Mouse (Mus musculus) megakaryocyte, embryonic 14.5 days (primary cell): ENCODE measurements around the gene Exosc8. TPM values are rescaled to one million over a fixed set of nuclear protein-coding genes. Genes with fewer than 3 reads are reported as not detected.
A peak's percentile ranks its signal among the peaks of the same experiment; 100 is the strongest.

ENCODE experiments used
- H3K27me3 ChIP-seq: replicated peaks from 2 replicates; pipeline ENCODE3; 2012; ENCODE audit warnings: inconsistent platforms
- H3K36me3 ChIP-seq: replicated peaks from 2 replicates; pipeline ENCODE3; 2012; ENCODE audit warnings: low read length, inconsistent platforms, mixed read lengths
- H3K4me1 ChIP-seq: 2 replicates; pipeline ENCODE4 v1.6.1; 2012; ENCODE audit warnings: inconsistent platforms
- H3K4me3 ChIP-seq: replicated peaks from 2 replicates; pipeline ENCODE3; 2012; ENCODE audit warnings: moderate library complexity, mild to moderate bottlenecking, inconsistent platforms
- H3K9me3 ChIP-seq: 2 replicates; pipeline ENCODE4 v1.6.1; 2012; ENCODE audit warnings: inconsistent platforms
- FLI1 ChIP-seq: IDR thresholded peaks from 2 replicates; pipeline ENCODE4 v1.6.1; 2012; ENCODE audit warnings: low read length, inconsistent platforms, mixed read lengths
- GATA1 ChIP-seq: IDR thresholded peaks from 3 replicates; pipeline ENCODE4 v1.6.1; 2012; ENCODE audit warnings: mixed read lengths, low read length, inconsistent platforms, borderline replicate concordance
- polyA plus RNA-seq: library from polyadenylated mRNA; stranded (reverse); fragments of >175 nt; gene quantifications from 2 replicates; pipeline ENCODE4 v1.2.3, GENCODE M21; 2012; ENCODE audit warnings: low replicate concordance; ENCODE audit not compliant: insufficient read depth

The Exosc8 gene
- polyA plus RNA-seq, 1 experiment: 33.9 TPM

DNA sequence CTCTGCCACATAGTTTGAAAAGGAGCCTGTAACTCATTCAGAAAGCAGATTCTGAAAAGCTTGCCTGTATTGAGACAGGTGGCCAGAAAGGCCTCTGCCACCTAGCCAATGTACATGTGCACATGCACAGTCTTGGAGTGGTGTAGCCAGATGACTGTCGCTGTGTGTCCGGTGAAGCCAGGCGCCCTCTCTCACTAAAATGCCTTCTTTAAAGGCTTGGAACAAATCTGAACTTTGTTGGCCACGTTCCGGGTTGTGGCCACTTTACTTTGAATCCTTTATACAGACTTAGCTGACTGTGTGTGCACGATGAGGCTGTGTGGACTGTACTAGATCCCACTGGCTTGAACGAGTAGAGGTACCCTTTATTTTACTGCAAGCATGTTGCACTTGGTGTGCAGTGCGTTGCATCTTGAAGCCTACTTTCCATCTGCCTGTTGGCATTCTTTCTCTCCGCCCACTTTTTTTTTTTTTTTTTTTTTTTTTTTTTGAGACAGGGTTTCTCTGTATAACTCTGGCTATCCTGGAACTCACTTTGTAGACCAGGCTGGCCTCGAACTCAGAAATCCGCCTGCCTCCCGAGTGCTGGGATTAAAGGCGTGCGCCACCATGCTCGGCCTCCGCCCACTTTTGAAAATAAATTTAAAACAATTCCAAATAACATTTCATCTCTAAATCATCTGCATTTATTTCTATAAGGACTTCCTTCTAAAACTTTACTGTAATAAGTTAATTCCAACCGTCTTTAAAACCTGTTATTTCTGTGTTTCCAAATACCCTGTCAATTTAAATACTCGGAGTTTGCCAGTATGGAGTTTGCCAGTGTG lies 1.1 kb upstream of the Exosc8 start:
- H3K27me3 ChIP-seq: no peaks in the 10 kb centered on the region
- TF ChIP-seq FLI1: no peak
- TF ChIP-seq GATA1: no peak
- H3K4me3 ChIP-seq: peak overlapping the region; percentile 96
- H3K9me3 ChIP-seq: no peaks in the 10 kb centered on the region
- H3K36me3 ChIP-seq: peaks cover 59% of the 10 kb centered on the region
- H3K4me1 ChIP-seq: peaks cover 46% of the 10 kb centered on the region

DNA sequence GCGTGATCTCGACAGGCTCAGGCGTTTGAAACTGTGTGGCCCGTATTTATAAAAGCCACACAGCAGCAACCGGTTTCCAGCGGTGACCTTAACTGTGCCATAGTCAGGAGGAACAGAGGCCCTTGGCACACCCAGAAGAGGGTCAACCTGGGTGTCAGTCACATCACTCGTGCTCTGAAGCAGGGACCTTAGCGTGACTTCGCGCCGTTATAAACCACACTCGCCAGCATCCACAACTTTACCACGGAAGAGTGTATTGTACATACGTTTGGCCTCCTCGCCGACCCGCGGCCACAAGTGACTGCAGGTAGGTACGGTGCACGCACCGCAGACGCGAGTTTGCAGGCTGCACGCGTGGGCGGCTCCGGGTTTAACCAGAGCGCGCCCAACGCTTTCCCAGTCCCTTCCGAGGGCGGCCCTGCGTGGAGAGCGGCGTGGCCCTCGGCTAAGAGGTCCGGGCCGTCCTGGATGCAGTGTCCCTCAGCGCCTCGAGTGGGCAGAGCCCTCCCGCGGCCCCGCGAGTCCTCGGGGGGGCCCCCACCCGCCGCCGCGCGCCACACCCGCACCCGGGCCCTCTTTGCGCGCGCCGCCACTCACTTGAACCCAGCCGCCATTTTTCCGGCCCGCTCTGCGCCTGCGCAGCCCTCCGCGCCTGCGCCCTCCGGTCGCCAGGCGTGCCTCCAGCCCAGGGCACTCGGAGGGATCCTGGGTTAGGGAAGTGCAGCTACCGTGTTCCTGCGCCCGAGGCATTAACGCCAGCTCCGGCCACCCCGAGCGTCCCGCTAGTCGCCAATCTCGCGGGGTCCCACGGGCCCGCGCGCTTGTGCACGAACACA lies 564 bp downstream of the Exosc8 start:
- TF ChIP-seq GATA1 (no peak), FLI1 (no peak)
- H3K36me3 ChIP-seq: peaks cover 63% of the 10 kb centered on the region
- peaks cover 46% of the 10 kb centered on the region for H3K4me1 ChIP-seq

DNA sequence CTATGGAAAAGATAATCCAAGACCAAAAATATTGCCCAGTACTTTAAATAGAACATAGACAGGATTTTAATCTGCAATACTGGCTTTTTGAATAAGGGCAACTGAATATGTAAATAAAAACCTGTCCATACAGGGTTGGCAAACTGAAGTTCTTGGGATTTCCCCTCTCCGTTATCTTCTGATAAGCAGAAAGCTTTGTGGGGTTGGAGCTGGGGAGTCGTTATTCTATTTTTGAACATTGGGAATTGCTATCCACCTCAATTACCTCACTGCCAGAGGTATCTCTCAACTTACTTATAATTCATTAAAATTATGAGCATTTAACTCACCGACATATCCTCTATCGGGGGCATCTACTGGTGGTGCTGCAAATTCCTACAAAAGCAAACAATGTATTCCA lies 2.8 kb downstream of the Exosc8 start:
- H3K36me3 ChIP-seq: peaks cover 63% of the 10 kb centered on the region
- TF ChIP-seq GATA1 (no peak), FLI1 (no peak)
- peaks cover 39% of the 10 kb centered on the region for H3K4me1 ChIP-seq
- H3K4me3 ChIP-seq: no peak overlapping the region
- H3K9me3 ChIP-seq: no peaks in the 10 kb centered on the region
- H3K27me3 ChIP-seq: no peaks in the 10 kb centered on the region

More for the DNA sequence above, 564 bp downstream of the Exosc8 start:
- H3K9me3 ChIP-seq: no peaks in the 10 kb centered on the region
- peak overlapping the region; percentile 96 for H3K4me3 ChIP-seq
- no peaks in the 10 kb centered on the region for H3K27me3 ChIP-seq

DNA sequence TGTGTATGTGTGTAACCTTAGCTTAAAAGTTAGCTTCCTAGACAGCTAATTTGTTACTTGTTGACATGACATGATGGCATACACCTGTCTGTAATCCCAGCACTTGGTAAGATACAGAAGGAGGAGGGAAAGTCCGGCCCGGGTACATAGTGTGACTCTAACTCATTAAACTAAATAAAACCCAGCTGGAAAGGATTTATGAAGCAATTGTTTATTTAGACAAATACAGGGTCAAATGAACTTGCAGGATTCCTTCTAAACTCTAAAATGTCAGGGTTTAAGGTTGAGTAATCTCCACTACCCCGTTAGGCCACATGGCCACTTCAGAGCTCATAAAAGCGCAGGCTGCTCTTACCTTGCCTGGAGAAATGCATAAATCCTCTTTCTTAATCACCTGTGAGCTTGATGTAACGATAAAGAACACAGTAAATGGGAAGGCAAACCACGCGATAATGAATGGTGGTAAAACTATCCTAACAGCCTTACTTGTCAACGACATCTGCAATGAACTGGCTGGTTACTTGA lies 3.5 kb downstream of the Exosc8 start:
- Histone ChIP-seq H3K4me1 (peaks cover 44% of the 10 kb centered on the region), H3K4me3 (no peak overlapping the region), H3K36me3 (peaks cover 68% of the 10 kb centered on the region), H3K27me3 (no peaks in the 10 kb centered on the region), H3K9me3 (no peaks in the 10 kb centered on the region)
- TF ChIP-seq GATA1: no peak
- no peak for TF ChIP-seq FLI1

DNA sequence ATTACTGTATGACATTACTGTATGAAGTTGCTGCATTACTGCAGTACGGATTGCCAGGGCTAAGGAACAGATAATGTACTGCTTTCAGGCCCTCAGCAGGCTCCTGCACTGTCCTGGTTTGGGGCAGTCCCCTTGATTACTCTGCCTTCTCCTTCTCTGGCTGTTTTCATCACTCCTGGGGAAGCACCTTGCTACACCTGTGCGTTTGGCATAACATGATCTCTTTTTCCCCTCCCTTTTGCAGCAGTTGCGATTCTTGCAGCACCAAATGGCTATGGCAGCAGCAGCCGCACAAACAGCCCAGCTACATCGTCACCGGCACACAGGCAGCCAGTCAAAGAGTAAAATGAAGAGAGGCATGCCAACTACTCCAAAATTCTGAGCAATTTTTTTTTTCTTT lies 7.1 kb downstream of the Exosc8 start:
- H3K4me1 ChIP-seq: peaks cover 40% of the 10 kb centered on the region
- H3K4me3 ChIP-seq: no peak overlapping the region
- peaks cover 87% of the 10 kb centered on the region for H3K36me3 ChIP-seq
- H3K9me3 ChIP-seq: no peaks in the 10 kb centered on the region
- no peaks in the 10 kb centered on the region for H3K27me3 ChIP-seq
- no peak for TF ChIP-seq GATA1
- TF ChIP-seq FLI1: no peak

DNA sequence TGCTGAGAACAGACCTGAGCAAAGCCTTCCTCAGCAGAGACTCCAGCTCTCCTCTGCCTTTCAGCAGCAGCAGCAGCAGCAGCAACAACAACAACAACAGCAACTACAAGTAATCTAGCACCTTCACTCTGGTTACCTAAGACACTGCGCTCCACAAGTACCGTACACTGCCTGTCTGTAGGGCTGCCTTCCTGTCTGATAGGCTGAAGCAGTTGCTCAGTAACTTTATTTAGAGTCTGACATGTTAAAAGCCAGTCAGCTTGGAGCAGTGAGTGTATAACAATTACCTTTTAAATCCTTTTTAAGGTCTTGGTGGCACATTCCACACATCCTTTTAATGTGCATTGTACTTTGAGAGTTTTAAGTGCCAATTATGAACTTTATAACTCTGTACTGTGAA lies 7.6 kb downstream of the Exosc8 start:
- no peak for TF ChIP-seq FLI1
- no peak for TF ChIP-seq GATA1
- Histone ChIP-seq H3K27me3 (no peaks in the 10 kb centered on the region), H3K9me3 (no peaks in the 10 kb centered on the region), H3K4me3 (no peak overlapping the region), H3K36me3 (peaks cover 87% of the 10 kb centered on the region), H3K4me1 (peaks cover 40% of the 10 kb centered on the region)

DNA sequence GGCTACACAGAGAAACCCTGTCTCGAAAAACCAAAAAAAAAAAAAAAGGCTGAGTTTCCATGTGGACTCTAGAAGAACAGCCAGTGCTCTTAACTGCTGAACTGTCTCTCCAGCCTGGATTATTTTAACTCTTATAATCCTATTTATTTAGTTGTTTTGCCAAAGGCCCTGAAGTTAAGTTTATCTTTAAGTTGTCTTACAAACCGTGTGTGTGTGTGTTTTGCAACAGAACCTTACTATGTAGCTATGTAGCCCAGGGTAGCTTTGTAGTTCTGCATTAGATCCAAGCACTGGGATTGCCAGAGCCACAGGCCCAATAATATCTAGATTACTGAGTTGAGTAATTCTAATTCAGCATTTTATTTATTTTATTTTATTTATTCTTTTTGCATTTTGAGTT lies 9.8 kb downstream of the Exosc8 start:
- peaks cover 33% of the 10 kb centered on the region for H3K4me1 ChIP-seq

DNA sequence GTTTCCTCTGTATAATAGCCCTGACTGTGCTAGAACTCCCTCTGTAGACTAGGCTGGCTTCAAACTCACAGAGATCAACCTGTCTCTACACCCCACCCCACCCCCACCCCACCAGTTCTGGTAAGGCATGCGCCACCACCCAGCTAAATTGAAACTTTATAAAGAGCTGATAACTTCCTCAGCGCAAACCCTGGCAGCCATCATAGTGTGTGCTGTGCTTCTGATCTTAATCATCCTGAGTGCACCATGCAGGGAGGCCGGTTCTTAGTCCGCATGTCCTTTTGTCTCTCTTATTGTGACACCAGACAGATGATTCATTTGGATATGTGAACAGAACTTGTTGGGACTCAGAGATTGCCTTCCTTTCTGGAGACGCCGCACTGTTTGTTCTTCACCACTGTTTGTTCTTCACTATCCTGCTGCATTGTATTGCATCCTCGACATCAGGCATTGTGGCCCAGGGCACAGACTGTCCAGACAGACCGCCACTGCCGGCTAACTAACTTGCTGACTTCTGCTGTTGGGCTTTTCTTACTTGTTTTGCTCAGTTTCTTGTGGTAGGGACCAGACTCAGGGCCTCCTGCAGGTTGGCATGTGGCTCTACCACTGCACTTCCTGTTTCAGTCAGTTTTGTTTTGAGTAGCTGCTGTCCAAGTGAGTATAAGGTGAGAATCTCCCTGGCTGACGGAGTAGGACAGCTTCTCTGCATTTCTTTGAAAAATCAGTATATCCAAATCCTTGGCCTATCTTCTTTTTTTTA lies 11.3 kb downstream of the Exosc8 start:
- TF ChIP-seq GATA1 (no peak), FLI1 (no peak)
- Histone ChIP-seq H3K36me3 (peaks cover 83% of the 10 kb centered on the region), H3K9me3 (no peaks in the 10 kb centered on the region), H3K4me3 (peak overlapping the region; percentile 0), H3K27me3 (no peaks in the 10 kb centered on the region), H3K4me1 (peaks cover 35% of the 10 kb centered on the region)

More for the DNA sequence above, 9.8 kb downstream of the Exosc8 start:
- no peaks in the 10 kb centered on the region for H3K9me3 ChIP-seq
- no peak overlapping the region for H3K4me3 ChIP-seq
- no peaks in the 10 kb centered on the region for H3K27me3 ChIP-seq
- H3K36me3 ChIP-seq: peaks cover 86% of the 10 kb centered on the region
- TF ChIP-seq FLI1 (no peak), GATA1 (no peak)

DNA sequence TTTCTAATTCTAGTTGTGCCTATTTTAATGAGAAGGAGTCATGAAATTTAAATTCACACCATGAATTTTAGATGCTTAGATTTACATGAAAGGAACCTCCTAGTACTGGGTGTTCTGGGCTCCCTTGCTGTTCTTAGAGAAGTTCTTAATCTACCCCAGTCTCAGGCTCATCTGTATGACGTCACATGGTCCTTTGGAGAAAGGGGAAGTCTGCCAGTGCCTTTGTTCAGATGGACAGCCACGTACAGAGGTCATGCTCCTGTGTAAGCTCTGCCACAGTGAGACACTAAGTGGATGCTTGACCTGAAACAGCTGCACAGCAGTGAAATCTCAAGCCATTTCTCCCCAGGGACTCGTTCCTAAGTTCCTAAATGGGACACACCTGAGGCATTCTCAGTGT lies 16.2 kb downstream of the Exosc8 start:
- H3K4me1 ChIP-seq: peaks cover 20% of the 10 kb centered on the region
- no peaks in the 10 kb centered on the region for H3K9me3 ChIP-seq
- no peak for TF ChIP-seq GATA1
- H3K36me3 ChIP-seq: peaks cover 96% of the 10 kb centered on the region
- no peak overlapping the region for H3K4me3 ChIP-seq
- H3K27me3 ChIP-seq: no peaks in the 10 kb centered on the region
